Mouse (Mus musculus) ovary, adult 2 months (tissue): ENCODE data around the gene Taar7b. TPM values are rescaled to one million over a fixed set of nuclear protein-coding genes. Genes with fewer than 3 reads are reported as not detected.

ENCODE experiments used
- polyA plus RNA-seq: library from polyadenylated mRNA; depleted of rRNA; stranded (reverse); fragments of >200 nt; gene quantifications from 2 replicates; pipeline ENCODE4 v1.2.3, GENCODE M21; 2012; rRNA removed

Gene Taar7b
- not detected in 2 replicates for polyA plus RNA-seq

DNA sequence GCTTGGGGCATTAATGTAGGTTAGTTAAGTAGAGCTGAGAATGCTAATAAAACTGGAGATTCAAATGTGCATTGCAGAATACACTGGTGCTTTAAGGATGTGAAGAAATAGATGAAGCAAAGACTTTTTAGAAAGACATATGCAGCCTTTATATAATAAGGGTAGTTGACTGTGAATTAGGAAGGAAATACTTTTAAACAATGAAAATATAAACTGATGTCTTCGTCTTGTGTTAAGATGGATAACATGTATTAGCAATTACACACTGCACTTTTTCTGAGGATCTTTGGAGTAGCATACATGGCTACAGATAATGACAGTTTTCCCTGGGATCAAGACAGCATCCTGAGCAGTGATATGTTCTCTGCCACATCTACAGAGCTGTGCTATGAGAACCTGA is at the start of gene Taar7b:
Gene Taar7b (plus strand): TSS at position 301 of the 400 bp plus-strand sequence.

DNA sequence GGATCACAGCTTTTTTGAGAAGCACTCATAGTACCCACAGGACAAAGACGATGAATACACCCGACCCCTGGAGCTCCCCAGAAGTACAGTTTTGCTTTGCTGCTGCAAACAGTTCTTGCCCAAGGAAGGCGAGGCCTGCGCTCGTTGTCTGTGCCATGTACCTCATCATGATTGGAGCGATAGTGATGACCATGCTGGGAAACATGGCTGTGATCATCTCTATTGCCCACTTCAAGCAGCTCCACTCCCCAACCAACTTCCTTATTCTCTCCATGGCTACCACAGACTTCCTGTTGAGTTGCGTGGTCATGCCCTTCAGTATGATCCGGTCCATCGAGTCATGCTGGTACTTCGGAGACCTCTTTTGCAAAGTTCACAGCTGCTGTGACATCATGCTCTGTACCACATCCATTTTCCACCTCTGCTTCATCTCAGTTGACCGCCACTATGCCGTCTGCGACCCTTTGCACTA is 39.3 kb upstream of the Taar7b start, which contains the start of gene Taar4:
Gene Taar4 (plus strand): TSS at position 51 of the 472 bp plus-strand sequence.

DNA sequence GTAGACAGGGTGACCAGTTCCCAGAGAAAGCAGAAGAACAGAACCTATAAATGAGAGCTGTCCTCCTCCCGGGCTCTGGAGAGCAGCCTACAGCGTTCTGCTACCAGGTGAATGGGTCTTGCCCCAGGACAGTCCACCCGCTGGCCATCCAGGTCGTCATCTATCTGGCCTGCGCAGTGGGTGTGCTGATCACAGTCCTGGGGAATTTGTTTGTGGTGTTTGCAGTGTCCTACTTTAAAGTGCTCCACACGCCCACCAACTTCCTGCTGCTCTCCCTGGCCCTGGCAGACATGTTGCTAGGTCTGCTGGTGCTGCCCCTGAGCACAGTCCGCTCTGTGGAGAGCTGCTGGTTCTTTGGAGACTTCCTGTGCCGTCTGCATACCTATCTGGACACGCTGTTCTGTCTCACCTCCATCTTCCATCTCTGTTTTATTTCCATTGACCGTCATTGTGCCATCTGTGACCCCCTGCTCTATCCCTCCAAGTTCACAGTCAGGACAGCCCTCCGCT is 29.0 kb upstream of the Taar7b start, which contains the start of gene Taar5:
Gene Taar5 (plus strand): TSS at position 51 of the 510 bp plus-strand sequence.

DNA sequence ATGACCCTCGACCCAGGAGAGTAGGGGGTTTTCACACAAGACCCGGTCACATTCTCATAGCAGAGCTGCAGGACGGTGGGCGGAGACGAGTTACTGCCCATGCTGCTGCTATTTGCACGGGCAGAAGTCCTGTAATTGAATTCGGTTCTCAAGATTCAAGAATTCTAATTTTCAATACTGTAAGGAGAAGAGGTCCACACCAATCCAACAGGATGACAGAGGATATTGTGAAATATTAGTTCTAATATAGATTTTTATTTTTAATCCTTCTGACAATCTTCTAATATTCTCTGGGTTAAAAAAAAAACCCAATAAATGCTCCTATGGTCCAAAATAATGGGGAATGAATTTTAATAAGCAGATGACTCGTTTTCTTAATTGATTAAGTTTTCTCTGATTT is 14.2 kb upstream of the Taar7b start, which contains the start of gene Taar6:
Gene Taar6 (minus strand): TSS at position 101 of the 400 bp plus-strand sequence.

DNA sequence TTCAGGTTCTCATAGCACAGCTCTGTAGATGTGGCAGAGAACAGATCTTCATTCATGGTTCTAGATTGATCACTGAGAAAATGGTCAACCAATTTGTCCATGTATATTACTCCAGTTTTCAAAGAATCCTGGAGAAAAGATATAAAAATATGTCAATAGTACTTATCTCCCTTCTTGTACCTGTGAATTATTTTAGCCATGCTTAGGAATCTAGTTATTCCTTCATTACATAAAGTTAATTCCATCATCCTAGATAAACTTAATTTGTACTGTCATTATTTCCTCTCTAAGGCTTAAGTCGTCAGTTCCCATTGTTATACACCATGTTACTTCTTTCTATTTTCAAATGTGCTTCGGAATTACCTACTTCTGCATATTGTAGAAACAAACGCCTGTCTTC is 6.4 kb upstream of the Taar7b start, which contains the start of gene Taar7a:
Gene Taar7a (minus strand): TSS at position 101 of the 400 bp plus-strand sequence.

DNA sequence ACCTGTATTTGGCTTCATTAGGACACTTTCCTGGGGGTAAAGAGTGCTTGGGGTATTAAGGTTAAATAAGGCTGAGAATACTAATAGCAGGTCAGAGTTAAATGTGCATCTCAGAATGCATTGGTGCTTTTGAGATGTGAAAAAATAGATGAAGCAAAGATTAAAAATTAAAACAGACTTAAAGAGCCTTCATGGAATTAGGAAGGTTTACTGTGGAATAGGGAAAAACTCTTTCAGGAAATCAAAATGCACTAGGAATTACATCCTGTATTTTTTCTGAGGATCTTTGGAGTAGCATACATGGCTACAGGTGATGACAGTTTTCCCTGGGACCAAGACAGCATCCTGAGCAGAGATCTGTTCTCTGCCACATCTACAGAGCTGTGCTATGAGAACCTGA is 27.2 kb downstream of the Taar7b start, which contains the start of gene Taar7d:
Gene Taar7d (plus strand): TSS at position 301 of the 400 bp plus-strand sequence.

DNA sequence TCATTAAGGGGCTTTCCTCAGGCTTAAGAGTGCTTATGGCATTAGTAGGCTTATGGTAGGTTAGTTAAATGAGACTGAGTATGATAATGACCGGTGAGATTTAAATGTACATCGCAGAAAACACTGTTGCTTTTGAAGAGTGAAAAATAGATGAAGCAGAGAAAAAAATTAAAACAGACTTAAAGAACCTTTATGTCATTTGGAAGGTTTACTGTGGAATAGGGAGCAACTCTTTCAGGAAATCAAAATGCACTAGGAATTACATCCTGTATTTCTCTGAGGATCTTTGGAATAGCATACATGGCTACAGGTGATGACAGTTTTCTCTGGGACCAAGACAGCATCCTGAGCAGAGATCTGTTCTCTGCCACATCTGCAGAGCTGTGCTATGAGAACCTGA is 37.6 kb downstream of the Taar7b start, which contains the start of gene Taar7e:
Gene Taar7e (plus strand): TSS at position 301 of the 400 bp plus-strand sequence.

DNA sequence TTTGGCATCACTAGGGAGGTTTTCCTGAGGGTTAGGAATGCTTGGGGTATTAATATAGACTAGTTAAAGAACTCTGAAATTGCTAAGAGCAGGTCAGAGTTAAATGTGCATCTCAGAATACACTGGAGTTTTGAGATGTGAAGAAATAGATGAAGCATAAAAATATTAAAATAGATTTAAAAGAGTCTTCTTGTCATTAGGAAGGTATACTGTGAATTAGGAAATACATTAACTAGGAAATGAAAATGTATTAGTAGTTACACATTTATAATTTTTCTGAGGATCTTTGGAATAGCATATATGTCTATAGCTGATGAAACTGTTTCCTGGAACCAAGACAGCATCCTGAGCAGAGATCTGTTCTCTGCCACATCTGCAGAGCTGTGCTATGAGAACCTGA is 49.5 kb downstream of the Taar7b start, which contains the start of gene Taar7f:
Gene Taar7f (plus strand): TSS at position 301 of the 400 bp plus-strand sequence.

Other genes starting within 250 kb of the Taar7b start
- gene Rps12, start 212.7 kb upstream of the Taar7b start, polyA plus RNA-seq = 2,181 and 2,376 TPM in 2 replicates
- 9.4 and 15.9 TPM in 2 replicates for gene Slc18b1, start 203.0 kb upstream of the Taar7b start, polyA plus RNA-seq
- gene Vnn3, start 148.5 kb upstream of the Taar7b start, polyA plus RNA-seq = 0.96 and 1.1 TPM in 2 replicates
- gene Vnn1, start 105.3 kb upstream of the Taar7b start, polyA plus RNA-seq = 13.5 and 22.5 TPM in 2 replicates
- not detected in 2 replicates for gene Taar1, start 79.6 kb upstream of the Taar7b start, polyA plus RNA-seq
- gene Taar2, start 61.4 kb upstream of the Taar7b start, polyA plus RNA-seq = not detected in 2 replicates
- gene Taar3, start 50.4 kb upstream of the Taar7b start, polyA plus RNA-seq = not detected in 2 replicates
- gene Taar4, start 39.4 kb upstream of the Taar7b start, polyA plus RNA-seq = not detected in 2 replicates
- gene Taar5, start 29.2 kb upstream of the Taar7b start, polyA plus RNA-seq = not detected in 2 replicates
- not detected in 2 replicates for gene Taar6, start 14.3 kb upstream of the Taar7b start, polyA plus RNA-seq
- not detected in 2 replicates for gene Taar7a, start 6.5 kb upstream of the Taar7b start, polyA plus RNA-seq
- gene Taar7d, start 27.3 kb downstream of the Taar7b start, polyA plus RNA-seq = not detected in 2 replicates
- gene Taar7e, start 37.7 kb downstream of the Taar7b start, polyA plus RNA-seq = not detected in 2 replicates
- not detected in 2 replicates for gene Taar7f, start 49.6 kb downstream of the Taar7b start, polyA plus RNA-seq
- gene Taar8a, start 76.6 kb downstream of the Taar7b start, polyA plus RNA-seq = not detected in 2 replicates
- not detected in 2 replicates for gene Taar8b, start 92.4 kb downstream of the Taar7b start, polyA plus RNA-seq
- not detected in 2 replicates for gene Taar8c, start 102.0 kb downstream of the Taar7b start, polyA plus RNA-seq
- gene Taar9, start 109.6 kb downstream of the Taar7b start, polyA plus RNA-seq = not detected in 2 replicates
- gene Stx7, start 149.4 kb downstream of the Taar7b start, polyA plus RNA-seq = 38.4 and 56.5 TPM in 2 replicates
- 31.1 and 83.7 TPM in 2 replicates for gene Moxd1, start 223.6 kb downstream of the Taar7b start, polyA plus RNA-seq